Mouse (Mus musculus) embryo, embryonic 9.5 days (tissue): ENCODE measurements around the gene Ddah1.
A peak's percentile ranks its signal among the peaks of the same experiment; 100 is the strongest.
"Not testable (repeated sequence)": the region's sequence is repeated elsewhere in the genome, so short reads cannot be mapped to it uniquely, and the experiment has no call there.

Experiments
- DNase-seq: peaks from one replicate; pipeline ENCODE4 v3.0.0-alpha.2; 2017; ENCODE audit errors: extremely low spot score

Ddah1 gene

DNA sequence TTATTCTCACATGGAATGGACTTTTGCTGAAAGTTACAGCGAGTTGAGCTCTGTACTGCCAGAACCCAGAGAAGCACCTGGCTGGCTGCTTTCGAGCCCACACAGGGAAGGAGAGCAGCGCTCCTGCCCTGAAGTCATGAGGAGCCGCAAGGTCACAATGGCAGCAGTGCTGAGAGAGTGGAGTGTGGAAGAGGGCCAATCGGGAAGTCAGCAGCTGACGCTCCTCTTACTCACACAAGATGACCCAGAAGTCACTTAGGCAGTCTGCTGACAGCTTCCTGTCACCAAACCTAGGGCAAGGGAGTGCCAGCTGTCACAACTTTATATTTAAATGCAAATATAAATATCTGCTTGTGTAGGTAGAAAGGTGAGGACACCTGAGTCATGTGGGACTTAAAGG lies 154.8 kb downstream of the Ddah1 start:
- no peak for DNase-seq

DNA sequence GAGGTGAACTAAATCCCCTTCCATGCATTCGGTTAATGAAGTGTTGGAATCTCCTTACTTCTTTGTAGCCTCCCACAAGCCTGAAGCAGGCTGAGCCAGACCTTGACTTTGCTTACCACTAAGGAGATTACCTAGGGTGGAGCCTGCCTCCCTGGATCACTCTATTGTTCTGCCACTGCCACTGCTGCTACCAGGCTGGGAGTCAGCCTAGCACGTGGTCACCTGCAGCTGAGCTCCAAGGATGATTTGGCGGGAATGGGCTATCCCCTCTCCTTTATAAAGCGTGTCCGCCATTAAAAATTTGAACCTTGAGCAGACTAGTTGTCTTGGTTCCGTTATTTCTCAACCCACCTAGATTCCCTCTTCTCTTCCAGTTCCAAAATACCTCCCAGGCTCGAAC lies 155.5 kb downstream of the Ddah1 start:
- not testable (repeated sequence) for DNase-seq

DNA sequence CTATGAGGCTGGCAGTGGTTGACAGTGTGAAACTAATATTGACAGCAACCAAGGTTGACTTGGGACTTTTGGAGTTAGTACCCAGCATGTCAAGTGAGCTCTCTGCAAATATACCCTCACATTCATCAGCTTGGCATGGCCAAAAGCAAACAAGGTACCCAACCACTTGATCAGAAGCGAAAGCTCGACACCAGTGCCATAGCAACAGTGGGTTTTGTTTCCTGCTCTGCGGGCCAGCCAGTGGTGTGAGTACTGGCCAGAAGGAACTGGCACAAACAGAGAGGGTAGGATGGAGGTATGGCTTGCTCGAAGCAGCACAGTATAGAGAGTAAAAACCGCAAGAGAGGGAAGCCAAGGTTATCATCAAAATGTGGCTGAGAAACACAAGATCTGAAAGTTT lies 157.9 kb downstream of the Ddah1 start:
- no peak for DNase-seq

DNA sequence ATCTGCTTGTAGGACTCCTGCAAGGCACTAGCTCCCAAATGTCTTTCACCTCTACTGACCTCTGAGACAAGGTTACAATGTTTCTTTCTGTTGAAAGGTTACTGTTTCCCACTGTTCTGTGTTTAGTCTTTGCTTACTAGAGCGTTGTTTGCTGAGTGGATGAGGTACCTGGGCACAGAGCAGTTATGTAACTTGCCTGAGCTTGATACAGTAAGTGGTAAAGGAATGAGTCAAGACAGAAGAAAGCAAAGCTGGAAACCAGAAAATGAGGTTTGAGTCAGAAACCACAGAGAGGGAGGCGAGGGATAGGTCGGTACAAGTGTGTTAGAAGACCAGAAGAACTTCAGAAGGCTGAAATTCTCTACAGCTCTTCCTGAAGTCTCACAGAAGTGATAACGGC lies 158.4 kb downstream of the Ddah1 start:
- DNase-seq, result no peak

DNA sequence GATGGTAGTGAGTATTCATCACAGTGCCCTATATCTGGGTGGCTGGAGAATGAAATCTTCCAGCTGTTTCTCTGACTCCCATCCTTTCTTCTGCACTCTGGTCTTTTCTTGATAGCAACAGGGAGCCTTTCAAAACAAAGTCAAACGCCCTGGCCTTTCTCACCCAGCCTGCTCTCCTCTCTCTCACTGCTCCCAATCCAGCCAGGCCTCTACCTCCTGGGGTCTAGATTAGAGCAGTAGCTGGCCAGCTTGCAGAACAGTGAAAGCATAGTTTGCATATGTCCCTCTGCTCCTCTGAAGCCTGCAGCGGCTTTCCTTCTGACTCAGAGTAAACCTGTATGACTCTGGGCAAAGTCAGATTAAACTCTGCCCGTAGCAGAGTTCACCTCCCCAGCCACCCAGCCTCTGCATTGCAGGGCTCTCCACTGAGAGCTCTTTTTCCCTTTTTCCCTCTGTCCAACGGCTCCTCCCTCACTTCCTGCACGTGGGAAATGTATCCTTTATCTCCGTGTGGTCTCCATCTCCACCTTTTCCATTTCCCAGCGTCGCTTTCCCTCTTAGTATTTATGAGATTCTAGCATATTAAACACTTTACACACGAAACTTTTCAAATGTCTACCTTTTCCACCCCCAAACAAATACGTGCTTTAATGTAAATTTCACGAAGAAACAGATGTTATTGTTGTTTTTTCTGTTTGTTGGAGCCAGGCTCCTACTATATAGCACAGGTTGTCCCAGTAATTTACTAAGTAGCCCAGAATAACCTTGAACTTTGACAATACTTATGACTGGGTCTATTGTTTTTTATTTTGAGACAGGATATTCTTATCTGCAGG lies 163.8 kb downstream of the Ddah1 start, which contains the start of gene Bcl10:
TSS of gene Bcl10 (plus strand) at position 786 of the 836 bp plus-strand sequence.
- no peak for DNase-seq

DNA sequence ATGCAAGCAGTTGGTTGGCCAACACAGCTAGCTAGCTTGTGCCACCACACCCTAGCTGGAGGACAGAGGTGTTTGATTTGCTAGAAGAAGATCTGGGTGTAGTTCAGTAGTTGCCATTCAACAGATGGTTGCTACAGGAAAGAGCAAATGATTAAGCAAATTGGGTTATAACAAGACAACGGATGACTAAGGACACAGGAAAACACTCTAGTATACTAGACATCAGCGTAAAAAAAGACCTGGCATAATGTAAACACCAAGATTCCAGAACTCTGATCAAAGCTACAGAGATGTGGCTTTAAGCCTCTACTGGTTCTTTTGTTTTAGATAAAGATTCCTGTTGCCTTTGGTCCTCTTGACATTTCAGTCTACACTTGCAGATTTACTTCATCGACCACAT lies 164.5 kb downstream of the Ddah1 start:
- no peak for DNase-seq

DNA sequence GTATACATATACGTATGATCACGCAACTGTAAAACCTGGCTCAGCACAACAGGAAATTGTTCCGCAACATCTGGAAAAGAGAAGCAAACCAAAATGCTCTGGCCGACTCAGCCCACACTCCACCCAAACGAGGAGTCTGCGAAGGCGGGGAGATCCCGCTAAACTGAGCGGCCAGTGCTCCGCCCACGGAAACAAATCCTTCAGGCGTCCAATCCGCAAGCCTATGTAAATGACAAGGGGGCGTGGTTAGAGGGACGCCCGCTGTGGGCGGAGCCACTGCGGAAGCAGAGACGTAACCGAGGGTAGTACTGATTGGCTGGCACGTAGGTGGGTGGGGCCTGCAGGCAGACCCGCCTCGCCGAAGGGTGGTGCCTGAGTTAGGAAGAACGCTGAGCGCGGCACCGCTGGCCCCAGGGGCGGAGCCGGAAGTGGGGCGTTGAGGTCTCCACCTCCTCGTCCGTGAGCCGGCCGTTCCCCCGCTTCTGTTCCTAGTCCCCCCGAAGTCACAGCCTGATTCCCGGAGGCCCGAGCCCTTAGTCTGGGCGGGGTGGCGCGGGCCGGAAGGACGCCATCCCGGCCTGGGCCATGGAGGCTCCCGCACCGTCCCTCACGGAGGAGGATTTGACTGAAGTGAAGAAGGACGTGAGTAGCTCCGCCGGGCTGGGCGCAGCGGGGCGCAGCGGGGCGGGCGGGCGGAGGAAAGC lies 165.6 kb downstream of the Ddah1 start:
- peak; percentile 99 for DNase-seq

DNA sequence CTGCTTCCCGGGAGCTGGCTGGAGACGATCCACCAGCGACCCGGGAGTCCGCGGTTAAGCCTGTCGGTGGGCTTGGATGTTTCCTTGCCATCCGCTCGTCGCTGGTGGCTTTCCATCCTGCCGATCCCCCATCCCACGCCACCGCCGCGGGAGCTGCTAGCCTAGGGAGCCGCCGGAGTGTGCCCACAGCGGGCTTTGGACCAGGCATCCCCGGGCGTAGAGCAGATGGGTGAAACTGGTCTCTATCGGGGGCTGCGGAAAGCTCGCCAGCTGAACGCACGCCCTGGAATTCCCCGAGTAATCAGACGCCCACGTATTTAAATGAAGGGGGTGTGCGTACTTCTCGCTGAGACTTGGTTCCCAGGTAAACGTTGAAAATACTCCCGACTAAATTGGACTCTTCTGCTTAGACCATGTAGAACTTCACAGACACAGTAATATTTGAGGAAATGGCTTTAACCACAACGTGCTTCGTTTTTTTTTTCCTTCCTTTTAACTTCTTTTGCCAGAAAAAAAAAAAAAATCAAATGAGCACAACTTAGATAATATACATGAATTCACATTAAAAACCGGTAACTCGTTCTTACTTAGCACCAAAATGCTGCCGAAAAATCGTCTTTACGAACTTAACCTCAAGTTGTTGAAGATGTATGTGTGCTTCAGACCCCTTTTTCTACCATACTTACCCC lies 166.3 kb downstream of the Ddah1 start:
- DNase-seq, result peak; percentile 50

DNA sequence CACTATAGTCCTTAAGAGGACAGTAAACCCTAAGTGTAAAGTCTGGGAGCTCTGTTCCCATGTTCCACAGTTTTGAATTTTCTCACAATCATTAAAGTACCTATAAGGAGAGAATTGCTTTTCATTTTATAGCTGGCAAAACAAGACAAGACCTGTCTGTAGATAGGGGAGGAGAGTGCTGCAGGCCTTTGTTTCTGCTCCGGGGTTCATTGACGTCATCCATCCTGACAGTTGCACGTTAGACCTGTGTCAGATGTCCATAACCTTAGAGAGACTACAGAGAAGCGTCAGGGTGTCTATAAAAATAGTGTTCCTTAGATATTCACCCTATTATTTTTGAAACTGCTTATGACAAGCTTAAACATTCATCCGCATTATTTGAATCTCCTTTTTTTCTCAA lies 167.0 kb downstream of the Ddah1 start:
- DNase-seq, result no peak

DNA sequence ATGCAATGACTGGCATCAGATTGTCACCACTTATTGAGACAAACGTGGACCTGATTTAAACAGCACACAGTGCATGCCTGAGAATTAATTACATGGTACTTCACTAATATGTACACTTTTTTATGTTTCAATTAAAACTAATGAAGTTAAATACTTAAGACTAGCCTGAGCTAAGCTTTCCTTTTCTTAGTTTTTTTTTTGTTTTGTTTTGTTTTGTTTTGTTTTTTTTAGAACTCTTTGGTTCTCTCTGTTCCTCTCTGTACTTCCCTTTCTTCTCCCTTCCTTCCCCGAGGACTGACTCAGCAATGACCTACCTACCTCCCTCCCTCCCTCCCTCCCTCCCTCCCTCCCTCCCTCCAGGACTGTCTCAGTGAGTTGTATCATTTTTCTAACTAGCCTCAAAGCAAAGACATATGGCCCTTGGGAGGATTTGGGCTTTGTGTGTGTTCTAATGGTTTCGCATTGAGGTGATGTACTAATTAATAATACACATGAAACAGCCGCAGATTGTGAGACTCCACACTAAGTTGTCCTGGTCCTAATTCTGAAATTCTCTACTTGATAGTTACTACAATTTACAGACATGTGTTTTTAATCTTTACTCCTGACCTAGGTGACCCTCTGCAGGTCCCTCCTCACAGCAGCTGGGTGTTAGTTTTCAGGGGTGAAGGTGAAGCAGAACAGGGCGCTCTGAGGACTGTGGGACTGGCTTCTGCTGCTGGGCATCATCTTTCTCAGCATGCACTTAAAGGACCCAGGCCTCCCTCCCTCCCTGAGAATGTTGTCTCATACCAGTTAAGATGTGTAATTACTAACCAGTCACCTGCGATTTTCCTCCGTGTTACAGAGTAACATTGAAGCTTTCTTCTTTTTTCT lies 171.3 kb downstream of the Ddah1 start:
- DNase-seq, result no peak

DNA sequence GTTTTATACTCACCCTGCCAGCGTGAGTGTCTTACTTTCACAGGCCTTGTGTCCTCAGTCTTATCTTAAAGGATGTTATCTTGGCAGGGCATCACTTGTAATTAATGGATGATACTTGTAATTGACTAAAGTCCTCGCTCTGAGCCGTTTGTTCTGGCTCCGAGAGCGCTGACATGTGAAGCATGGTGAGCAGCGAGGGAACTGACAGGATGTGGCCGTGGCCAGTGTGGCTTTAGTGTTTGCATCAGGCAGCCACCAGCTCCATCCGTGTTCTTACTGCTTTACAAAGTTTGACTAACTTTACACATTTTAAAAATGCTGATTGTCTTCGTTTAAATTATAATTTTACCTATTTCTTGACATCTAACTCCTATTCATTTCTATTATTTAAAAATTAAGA lies 175.4 kb downstream of the Ddah1 start:
- DNase-seq, result no peak

DNA sequence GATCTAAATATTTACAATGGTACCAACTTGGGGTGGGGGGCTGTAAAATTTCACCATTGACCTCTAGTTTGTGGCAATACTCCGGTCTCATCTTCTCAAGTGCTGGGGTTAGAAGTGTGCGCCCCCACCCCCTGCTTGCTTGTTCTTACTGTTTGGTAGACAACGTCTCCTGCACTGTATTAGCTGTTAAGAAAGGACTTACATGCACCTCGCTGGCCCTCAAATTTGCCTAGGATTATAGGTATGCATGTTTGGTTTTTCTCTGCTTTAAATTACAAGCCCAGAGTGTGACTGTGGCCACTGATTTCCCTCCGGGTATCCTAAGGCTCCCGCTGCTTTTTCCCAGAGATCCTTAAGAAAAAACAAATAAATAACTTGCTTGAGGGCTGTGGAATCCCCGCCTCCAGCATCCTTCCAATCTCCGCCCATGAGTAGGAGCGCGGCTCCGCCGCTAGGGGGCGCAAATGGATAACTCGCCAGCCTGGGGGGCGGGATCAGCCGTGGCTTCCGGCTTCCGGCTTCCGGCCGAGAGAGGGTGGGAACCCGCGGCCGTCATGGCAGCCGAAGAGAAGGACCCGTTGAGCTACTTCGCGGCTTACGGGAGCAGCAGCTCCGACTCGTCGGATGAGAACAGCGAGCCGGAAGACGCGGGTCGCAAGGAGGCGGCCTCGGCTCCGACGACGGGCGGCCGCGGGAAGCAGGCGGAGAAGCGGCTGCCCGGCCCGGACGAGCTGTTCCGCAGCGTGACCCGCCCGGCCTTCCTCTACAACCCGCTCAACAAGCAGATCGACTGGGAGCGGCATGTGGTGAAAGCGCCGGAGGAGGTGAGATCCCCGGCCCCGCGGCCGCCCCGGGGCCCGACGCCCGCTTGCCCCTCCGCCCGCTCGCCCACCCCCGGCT lies 179.3 kb downstream of the Ddah1 start, which contains the start of gene 2410004B18Rik:
TSS of gene 2410004B18Rik (plus strand) at position 510 of the 900 bp plus-strand sequence.
- peak; percentile 95 for DNase-seq

DNA sequence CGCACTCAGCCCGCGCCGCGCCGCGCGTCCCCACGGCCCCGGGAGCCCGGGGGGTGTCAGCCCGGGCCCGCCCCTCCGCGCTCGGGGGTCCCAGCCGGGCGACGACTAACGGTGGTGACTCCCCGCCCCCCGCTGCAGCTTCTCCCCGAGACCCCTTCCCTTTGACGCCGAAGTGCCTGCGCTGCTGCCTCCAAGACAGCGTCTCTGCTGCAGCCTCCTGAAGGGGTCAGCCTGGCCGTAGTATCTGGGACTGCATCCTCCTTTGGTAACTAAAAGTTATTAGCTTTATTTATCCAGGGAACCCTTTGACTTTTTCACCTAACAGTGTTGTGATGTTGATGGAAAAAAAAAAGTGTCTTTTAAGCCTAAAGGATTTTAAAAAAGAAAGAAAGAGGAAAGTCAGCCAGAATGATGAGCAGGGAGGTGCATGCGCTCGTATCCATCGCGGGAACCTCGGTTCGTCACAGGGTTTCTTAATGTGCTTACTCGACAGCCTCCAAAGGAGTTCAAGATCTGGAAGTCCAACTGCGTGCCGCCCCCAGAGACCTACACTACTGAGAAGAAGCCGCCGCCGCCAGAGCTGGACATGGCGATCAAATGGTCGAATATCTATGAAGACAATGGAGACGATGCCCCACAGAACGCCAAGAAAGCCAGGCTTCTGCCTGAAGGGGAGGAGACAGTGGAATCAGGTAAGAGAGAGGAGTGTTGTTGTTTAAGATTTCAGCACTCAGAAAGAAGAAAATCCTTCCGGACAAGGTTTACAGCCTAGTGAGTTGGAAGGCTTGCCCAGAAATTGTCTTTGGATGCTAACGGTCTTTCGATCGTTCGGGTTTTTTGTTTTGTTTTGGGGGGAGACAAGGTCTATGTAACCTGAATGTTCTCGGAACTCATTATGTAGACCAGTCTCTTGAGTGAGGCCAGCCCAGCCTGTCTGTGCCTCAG lies 180.2 kb downstream of the Ddah1 start:
- DNase-seq, result no peak

DNA sequence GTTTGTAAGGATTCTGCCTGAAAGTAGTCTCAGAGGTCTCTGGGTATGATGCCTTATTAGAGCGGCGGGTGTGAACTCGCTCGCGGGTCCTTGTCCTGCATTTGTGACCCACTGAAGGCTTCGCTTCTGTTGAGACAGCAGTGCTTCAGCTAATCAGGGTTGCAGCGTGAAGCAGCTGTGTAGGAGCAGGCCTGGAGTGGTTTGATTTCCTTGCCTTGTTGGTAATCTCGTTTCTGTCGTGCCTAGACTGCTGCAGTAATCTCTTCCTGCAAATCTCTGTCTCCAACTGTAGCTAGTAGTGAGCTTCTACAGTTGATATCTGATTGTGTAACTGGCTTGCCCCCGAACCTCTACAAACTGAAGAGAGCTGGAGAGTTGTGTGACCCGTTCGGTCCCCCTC lies 180.9 kb downstream of the Ddah1 start:
- DNase-seq, result no peak

DNA sequence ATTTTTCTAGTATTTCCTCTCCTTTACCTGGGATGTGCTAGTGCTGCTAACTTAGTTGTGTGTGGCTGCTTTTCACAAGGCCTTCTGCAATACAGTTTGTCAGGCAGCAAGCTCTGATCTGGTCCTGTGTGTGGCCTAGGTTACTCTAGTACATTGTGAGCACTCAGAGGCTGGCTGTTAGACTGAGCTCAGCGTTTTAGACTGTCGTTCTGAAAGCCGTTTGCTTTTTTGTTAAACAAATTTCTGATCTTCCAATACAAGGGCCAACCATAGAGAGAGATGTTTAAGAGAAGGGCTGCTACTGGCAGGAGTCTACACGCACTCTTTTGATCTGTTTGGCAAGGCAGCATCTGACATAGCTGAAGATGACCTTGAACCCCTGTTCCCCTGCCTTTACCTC lies 181.5 kb downstream of the Ddah1 start:
- DNase-seq, result no peak

DNA sequence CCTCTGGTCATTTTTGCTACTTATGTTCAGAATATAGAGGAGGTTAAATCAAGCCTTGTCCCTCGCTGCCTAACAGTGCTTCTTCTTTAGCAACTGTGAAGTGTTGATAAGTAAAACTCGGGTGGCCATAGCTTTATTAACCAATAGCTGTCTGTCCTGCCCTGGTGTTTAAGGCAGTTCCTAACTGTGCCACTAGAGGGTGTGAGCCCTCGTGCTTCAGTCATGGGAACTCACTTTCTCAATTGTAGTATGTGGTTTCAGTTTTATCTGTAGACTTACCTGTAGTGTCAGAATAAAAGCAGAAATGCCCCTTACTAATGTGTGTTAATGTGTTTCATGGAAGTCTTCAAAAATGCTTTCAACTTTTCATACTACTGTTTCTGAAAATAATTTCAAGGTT lies 183.5 kb downstream of the Ddah1 start:
- peak; percentile 71 for DNase-seq
